Comparison of ENCODE assay signal across 9 mouse cellular contexts in genomic region chr5:31810796-31811662, GRCm38 (mm10).
DNase-seq lines count a peak whose midpoint lies in the region; ATAC-seq lines count a peak whose summit lies in the region.
"Had no signal": no experiment of that assay in that cellular context is flagged by ENCODE, and none has a peak within 500 bp of the region (broad histone marks: within the 10 kb centered on the region; RNA-seq: fewer than 3 reads in every experiment).

No protein-coding gene starts in this region.

- no peak overlapping the region; the same call in 1 of the 2 replicates for H3K27ac ChIP-seq in lung, embryonic 16.5 days (ENCODE audit: low read length)
- H3K27ac ChIP-seq in heart, embryonic 14.5 days (replicated peaks in 1 of 2; ENCODE audit: control insufficient read depth in 1 of 2, insufficient read depth in 1 of 2, low read depth in 2 of 2, low read length in 2 of 2), result peak overlapping the region; percentile 87 to 91
- H3K27ac ChIP-seq in midbrain, embryonic 10.5 days (replicated peaks), result no peak overlapping the region
- H3K27ac ChIP-seq: limb, embryonic 12.5 days had no signal

- H3K4me1 ChIP-seq in lung, embryonic 16.5 days (replicated peaks; ENCODE audit: control insufficient read depth, insufficient read depth, low read length), result peaks cover 7% of the 10 kb centered on the region
- H3K4me1 ChIP-seq in heart, embryonic 14.5 days (ENCODE audit: control insufficient read depth in 2 of 2, insufficient read depth in 2 of 2, low read length in 2 of 2), result peaks cover 6 to 17% of the 10 kb centered on the region in 2 experiments
- 0 out of 2 replicates have a peak, but pooled peaks cover 6% of the 10 kb centered on the region for H3K4me1 ChIP-seq in midbrain, embryonic 10.5 days

- H3K27me3 ChIP-seq in lung, embryonic 16.5 days (ENCODE audit: control insufficient read depth, insufficient read depth, low read depth, low read length), result no peaks in the 10 kb centered on the region
- H3K27me3 ChIP-seq in heart, embryonic 14.5 days (ENCODE audit: control insufficient read depth, insufficient read depth, low read length), result no peaks in the 10 kb centered on the region
- no peaks in the 10 kb centered on the region for H3K27me3 ChIP-seq in midbrain, embryonic 10.5 days (ENCODE audit: low read depth, poor library complexity, severe bottlenecking)
- H3K27me3 ChIP-seq: limb, embryonic 12.5 days had no signal

- DNase-seq in lung, postnatal 25 days (ENCODE audit: low spot score), result no peak
- peak; percentile 23 for DNase-seq in c-Kit-positive CD71-positive TER-119-positive erythroid progenitor cells, embryonic 14.5 days (ENCODE audit: low spot score)
- DNase-seq in liver, result peak; percentile 26
- no peak for DNase-seq in thymus, postnatal 36 days
- DNase-seq in midbrain, embryonic 10.5 days (ENCODE audit: low spot score), result no peak
- no peak for DNase-seq in frontal cortex, postnatal 25 days (ENCODE audit: low spot score in 2 of 2)

- H3K36me3 ChIP-seq in lung, embryonic 16.5 days (ENCODE audit: control insufficient read depth, insufficient read depth, low read length), result no peaks in the 10 kb centered on the region
- H3K36me3 ChIP-seq in heart, embryonic 14.5 days (ENCODE audit: control insufficient read depth, insufficient read depth, low read length), result no peaks in the 10 kb centered on the region
- H3K36me3 ChIP-seq in midbrain, embryonic 10.5 days, result no peaks in the 10 kb centered on the region
- H3K36me3 ChIP-seq: limb, embryonic 12.5 days had no signal

- H3K9ac ChIP-seq in lung, embryonic 16.5 days (ENCODE audit: low read length), result no peak overlapping the region
- peak overlapping the region; percentile 1; the same call in 1 of the 2 replicates for H3K9ac ChIP-seq in heart, embryonic 14.5 days (ENCODE audit: low read length)
- H3K9ac ChIP-seq: limb, embryonic 12.5 days had no signal

- WGBS in lung, embryonic 16.5 days, result 21% methylated on average over 12 of the region's 12 CpGs
- WGBS in heart, embryonic 14.5 days, result 13% methylated on average over 12 of the region's 12 CpGs
- 54% methylated on average over 12 of the region's 12 CpGs for WGBS in midbrain, embryonic 10.5 days

- ATAC-seq in lung, embryonic 16.5 days (ENCODE audit: low read depth), result peak; percentile 74
- peak; percentile 95 for ATAC-seq in heart, embryonic 14.5 days (ENCODE audit: insufficient number of reproducible peaks, insufficient read depth, low FRiP score, low read depth)

- H3K4me2 ChIP-seq in lung, embryonic 16.5 days (ENCODE audit: low read depth, low read length), result peak overlapping the region; percentile 25; the same call in 1 of the 2 replicates
- H3K4me2 ChIP-seq in heart, embryonic 14.5 days (ENCODE audit: low read length), result peak overlapping the region; percentile 31
- H3K4me2 ChIP-seq: limb, embryonic 12.5 days had no signal

- no peaks in the 10 kb centered on the region for H3K9me3 ChIP-seq in lung, embryonic 16.5 days (ENCODE audit: control insufficient read depth, low read length)
- no peaks in the 10 kb centered on the region for H3K9me3 ChIP-seq in heart, embryonic 14.5 days (ENCODE audit: control insufficient read depth, low read length)
- H3K9me3 ChIP-seq in midbrain, embryonic 10.5 days (replicated peaks), result no peaks in the 10 kb centered on the region
- H3K9me3 ChIP-seq: limb, embryonic 12.5 days had no signal

- H3K4me3 ChIP-seq in lung, embryonic 16.5 days (ENCODE audit: low read length), result no peak overlapping the region
- no peak overlapping the region for H3K4me3 ChIP-seq in heart, embryonic 14.5 days (ENCODE audit: control insufficient read depth in 1 of 2, insufficient read depth in 1 of 2, low read depth in 1 of 2, low read length in 2 of 2)
- H3K4me3 ChIP-seq in midbrain, embryonic 10.5 days, result no peak overlapping the region
- H3K4me3 ChIP-seq: limb, embryonic 12.5 days had no signal

Comparison
In these comparisons a context has a peak if more than half of its experiments do, and no peak if none do; other contexts are left out.
1. H3K27ac ChIP-seq: peak in heart, embryonic 14.5 days (2 of 2); none in lung, embryonic 16.5 days (single experiment) and midbrain, embryonic 10.5 days (single experiment).
2. DNase-seq: peak in c-Kit-positive CD71-positive TER-119-positive erythroid progenitor cells, embryonic 14.5 days (single experiment) and liver (single experiment); none in lung, postnatal 25 days (single experiment), thymus, postnatal 36 days (0 of 2), midbrain, embryonic 10.5 days (single experiment) and frontal cortex, postnatal 25 days (0 of 2).